Mouse (Mus musculus): ENCODE measurements at regions not wholly inside any gene's neighbourhood (a gene's known extent, or its start where the extent isn't known, plus 50 kb on each side); places are given as distances from the start of the nearest gene placed in this dataset.
A peak's percentile ranks its signal among the peaks of the same experiment; 100 is the strongest.

DNA sequence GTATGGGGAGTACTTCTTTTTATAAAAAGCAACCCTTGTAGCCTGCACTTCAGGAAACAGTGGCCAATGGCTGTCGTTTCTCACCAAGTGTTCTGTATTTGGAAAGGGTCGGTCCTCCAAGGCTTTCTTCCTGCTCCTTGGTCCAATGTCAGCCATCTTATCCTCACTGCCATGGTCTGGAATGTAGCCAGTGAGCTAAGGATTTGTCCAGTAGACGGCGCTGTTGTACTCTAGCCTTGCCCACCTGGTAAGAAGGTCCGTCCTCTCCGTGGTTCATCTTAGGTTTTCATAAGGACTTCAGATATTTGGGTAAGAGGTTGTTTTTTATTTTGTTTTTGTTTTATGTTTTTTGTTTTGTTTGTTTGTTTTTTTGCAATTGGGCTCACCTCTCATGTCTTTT, 72.8 kb upstream of the Slc25a13 start:
- DNase-seq, result peak; percentile 7

DNA sequence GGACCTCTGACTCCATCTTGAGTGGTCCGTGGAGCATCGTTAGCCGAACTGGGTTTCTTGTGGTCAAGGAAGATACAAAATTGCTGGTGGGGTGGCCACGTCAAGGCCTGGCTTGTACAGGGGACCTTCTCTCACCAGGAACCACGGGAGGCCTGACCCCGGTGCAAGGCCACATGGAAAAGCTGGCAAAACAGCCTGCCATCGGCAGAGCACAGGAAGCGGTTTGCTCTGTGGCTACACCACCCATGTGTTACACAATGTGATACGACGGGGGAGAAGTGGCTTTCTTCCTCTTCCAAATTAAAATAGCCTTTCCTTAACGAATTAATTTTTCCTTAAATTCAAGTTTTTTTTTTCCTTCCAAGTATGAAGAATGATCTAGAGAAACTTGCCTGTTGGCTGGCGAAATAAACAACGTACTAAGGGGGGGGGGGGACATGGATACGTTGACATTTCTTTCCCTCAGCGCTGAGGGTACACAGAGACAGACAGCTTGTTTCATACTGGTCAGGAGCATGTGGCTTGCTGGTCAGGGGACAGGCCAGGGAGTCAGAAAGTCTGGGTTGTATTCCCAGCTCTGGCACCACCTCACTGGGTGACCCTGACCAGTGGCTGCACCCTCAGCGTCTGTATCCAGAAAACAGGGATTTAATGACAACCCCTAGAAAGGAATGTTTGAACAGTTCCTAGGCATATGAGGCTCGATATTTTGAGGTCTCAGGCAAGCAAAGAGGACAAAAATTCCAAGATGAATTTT, 64.0 kb upstream of the Slc25a13 start:
- DNase-seq, result no peak

DNA sequence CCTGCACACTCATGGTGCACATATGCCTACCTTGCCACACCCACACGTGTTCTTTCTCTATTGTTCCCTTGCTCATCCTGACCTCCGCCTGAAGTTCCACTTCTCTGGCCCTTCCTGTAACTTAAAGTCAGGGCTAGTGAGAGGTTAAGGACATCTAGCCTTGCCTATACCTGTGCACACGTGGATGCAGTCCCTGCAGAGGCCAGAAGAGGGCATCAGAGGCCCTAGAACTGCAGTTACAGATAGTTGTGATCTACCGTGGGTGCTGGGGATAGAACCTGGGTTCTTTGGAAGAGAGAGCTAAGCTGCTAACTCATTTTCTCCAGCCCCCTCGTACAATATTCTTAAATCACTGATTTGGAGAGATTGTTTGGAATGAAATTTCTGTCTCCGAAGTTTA, 62.7 kb upstream of the Slc25a13 start:
- DNase-seq, result no peak

DNA sequence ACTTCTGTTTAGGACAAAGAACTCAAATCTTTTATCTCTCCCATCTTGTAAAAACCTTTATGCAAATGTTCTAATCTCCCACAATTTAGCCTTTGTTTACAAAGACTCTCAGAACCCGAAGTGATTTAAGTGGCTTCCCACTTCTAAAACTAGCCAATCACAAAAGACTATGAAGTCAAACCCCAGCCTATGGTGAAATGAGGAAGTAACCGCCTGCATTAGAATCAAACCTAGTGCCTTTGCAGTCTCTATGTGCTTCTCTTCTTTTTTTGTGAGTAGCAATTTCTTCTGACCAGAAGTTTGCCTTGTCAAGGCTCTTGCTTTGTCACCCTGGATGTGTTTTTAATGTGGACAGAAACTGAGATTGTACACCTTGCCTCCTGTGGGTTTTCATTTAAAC, 53.6 kb upstream of the Slc25a13 start:
- no peak for DNase-seq

All from adrenal gland, adult 8-10 months (tissue).